Mouse (Mus musculus) CH12.LX (cell line): ENCODE measurements around the gene Hpca.

ENCODE experiments used
- KAT2A ChIP-seq: IDR thresholded peaks from 2 replicates; pipeline ENCODE4 v1.6.1; 2012; ENCODE audit warnings: low read length, improper control_type of control experiment, inconsistent platforms; ENCODE audit not compliant: insufficient replicate concordance
- POLR2A ChIP-seq: IDR thresholded peaks from 2 replicates; pipeline ENCODE4 v1.6.1; 2011; ENCODE audit warnings: low read depth, mild to moderate bottlenecking, improper control_type of control experiment, low read length
- ZC3H11A ChIP-seq: IDR thresholded peaks from 2 replicates; pipeline ENCODE4 v1.6.1; 2012; ENCODE audit warnings: low read depth, mild to moderate bottlenecking, inconsistent platforms, low read length, improper control_type of control experiment

GRCm38 (mm10) chr4:129087850-129088249, 34.0 kb downstream of the Hpca start:
- TF ChIP-seq KAT2A (no peak), ZC3H11A (no peak), POLR2A (no peak)
